Mouse (Mus musculus): ENCODE results near the gene Csnk2b.
"Not testable (repeated sequence)": the region's sequence is repeated elsewhere in the genome, so short reads cannot be mapped to it uniquely, and the experiment has no call there.

Csnk2b gene

DNA sequence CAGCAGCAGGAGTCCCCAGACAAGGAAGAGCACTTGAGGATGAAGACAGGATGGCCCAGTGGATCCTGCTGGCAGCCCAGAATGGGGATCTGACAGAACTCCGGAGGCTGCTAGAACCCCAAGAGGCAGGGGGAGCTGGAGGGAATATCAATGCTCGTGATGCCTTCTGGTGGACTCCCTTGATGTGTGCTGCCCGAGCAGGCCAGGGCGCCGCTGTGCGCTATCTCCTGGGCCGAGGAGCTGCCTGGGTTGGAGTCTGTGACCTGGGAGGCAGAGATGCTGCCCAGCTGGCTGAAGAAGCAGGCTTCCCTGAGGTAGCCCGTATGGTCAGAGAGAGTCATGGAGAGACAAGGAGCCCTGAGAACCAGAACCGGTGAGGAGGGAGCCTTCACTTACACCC is 1.4 kb upstream of the Csnk2b start:
- DNase-seq (ENCODE audit: extremely low read depth, insufficient read length, low spot score), result not testable (repeated sequence)

DNA sequence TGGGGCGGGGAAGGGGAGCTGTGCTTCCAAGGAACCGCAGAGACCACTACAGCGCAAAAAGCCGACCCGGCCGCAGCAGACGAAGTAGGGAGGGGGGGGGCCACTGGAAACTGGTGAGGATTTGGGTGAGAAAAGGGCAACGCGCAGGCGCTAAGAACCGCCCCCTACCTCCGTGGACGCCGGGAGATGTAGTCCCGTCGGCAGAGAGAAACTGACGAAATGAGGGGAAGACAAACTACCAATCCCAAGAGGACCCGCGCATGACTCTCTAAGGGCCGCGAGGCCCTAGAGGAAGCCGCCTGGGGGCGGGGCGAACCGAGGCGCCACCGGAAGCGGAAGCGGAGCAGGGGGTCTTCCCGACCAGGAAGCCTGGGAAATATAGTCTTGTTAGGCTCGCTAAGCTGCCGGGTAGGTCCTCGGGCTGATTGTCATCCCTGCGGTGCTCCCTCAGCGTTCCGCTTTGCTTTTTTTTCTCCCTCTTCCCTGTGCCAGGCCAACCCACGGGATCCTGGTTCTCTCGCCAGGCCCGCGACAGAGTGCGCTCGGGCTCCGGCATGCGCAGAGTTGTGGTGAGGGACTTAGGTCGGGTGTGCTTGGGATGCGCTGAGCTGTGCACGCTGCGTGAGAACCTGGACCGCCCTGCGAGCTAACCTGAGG is 582 bp downstream of the Csnk2b start, which contains the start of gene Gpank1:
TSS of gene Gpank1 (plus strand) at position 313 of the 657 bp plus-strand sequence.
- peak; percentile 100 for DNase-seq (ENCODE audit: extremely low read depth, insufficient read length, low spot score)

DNA sequence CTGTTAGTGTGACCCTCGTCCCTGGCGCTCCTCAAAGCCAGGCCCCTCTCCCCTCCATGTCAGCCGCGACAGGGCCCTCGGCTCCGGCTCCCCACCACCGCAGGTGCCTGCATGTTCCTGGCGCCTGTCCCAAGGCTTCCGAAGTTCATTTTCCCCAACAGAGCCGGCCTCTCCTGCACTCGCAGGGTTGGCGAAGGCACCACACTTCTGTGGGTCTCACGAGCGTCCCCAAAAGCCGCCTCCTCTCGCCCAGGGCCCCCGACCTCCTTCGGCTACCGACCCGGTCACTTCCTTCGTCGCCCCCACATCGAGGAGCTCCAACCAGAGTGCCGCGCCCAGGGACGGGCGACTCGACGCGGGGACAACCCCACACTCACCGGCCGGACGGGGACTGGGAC is 1.1 kb downstream of the Csnk2b start:
- DNase-seq (ENCODE audit: extremely low read depth, insufficient read length, low spot score), result no peak

DNA sequence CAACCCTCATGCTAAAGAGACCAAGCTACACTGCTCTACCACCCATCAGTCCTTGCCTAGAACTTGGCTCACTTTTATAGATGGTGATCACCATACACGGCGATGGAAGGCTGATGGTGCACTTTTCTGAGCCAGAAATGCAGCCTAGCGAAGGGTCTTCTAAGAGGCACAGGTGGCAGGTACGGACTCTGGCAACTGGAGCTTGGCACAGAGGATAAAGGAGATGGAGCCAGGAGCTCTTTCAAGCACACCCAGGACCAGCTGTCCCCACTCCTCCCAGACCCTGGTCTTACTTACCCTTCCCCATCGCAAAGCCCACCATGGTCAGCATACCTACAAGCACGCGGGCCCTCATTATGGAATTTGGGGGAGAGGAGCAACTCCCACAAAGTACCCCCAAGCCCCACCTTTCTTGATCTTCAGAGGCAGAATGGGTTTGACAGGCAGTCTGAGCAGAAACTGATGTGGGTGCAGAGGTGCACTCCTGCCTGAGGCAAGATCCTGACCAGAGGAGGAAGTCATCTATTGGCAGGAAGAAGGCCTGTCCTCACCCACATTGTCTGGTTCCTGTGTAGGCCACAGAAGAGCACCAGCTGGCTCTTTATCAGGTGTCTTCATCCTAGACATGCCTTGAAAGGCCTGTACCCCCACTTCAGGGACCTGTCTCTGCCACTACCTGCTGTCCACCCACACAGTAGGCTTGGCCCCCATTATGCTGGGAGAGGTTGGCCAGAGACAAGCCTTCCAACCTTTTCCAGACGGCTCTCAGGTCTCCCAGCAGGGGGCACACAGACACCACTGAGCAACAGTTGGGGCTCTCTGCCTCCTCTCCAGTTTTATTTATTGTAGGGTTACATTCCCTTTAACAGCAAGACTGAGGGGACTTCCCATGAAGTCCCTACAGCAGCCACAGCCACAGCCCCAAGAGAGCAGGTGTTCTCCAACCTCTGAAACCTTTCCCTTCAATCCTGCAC is 6.5 kb downstream of the Csnk2b start, which contains the start of gene Ly6g5b:
TSS of gene Ly6g5b (minus strand) at position 383 of the 974 bp plus-strand sequence.
- DNase-seq (ENCODE audit: extremely low read depth, insufficient read length, low spot score), result no peak

DNA sequence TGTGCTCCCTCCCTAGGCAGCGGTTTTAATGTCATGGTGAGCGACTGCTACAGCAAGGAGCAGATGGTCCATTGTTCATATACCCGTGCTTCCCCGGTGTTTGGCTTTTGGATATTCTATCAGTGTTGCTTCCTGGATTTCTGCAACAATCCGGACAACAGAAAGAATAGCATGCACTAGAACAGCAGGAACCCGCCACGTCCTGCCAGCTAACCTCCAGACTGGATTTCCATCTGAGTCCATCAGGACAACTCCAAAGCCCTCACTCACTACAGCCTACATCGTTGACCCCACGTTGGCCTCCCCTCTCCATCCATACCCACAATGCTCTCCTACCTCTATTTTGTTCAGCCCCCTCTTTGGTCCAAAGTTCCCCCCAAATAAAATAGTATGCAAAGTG is 10.1 kb downstream of the Csnk2b start:
- no peak for DNase-seq (ENCODE audit: extremely low read depth, insufficient read length, low spot score)

DNA sequence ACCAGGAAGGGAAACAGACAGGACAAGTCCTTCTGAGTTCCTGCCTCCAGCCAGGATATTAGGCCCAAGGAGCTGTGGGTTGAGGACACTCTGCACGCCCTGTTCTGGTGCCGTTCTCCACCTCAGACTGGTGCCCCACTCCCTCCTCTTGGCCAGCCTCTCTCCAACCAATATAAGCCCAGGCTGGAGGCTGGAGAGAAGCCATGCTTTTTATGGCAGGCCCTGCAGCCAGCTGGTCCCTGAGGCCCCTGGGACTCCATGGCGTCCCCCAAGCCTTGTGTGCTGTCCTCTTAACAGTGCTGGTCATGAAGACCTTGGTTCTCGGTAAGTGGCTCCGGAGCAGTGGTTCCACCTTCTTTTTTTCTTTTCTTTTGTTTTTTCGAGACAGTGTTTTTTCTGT is 13.8 kb downstream of the Csnk2b start, which contains the start of gene Ly6g5c:
TSS of gene Ly6g5c (plus strand) at position 183 of the 400 bp plus-strand sequence.
- DNase-seq (ENCODE audit: extremely low read depth, insufficient read length, low spot score), result no peak

DNA sequence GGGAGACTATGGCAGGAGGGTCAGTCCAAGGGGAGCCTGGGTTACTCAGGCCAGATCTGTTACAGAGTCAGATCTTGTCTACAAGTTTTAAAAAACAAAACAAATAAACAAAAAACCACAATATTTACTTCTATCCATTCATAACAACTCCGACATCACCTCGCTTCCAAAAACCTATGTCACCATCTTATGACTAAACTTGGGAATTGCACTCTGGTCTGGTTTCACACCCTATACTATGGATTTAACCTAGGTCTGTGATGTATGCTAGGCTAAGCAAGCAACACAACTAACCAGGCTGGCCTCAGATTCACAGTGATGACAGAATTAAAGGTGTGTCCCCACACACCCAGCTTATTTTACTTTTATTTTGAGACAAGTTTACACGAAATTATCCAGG is 15.3 kb downstream of the Csnk2b start:
- no peak for DNase-seq (ENCODE audit: extremely low read depth, insufficient read length, low spot score)

DNA sequence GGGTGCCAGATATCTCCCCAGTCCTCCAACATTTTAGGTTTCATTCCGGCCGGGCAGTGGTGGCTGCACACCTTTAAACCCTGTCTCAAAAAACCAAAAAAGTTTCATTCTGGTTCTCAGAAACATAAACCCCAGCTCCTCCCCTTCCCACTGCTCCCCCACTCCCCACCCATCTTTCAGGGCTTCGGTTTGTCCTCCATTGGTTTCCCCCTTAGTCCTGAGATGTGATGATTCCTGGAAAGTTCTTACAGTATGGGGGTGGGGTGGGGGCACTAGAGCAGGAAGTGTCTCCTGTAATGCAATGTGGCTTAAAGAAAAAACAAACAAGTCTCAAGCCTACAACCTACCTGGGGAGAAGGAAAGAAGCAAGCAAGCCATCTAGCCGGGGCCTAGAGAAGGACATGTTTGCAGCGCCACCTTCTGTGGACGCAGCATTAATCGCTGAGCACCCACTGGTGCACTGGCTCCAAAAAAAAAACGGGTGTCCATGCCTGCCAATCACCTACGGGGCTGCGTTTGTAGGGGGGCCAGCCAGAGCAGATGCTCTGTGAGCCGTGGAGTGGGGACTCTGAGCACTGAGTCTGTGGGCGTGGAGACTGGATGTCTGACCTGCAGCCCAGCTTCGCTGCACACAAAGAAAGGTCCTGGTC is 16.0 kb downstream of the Csnk2b start:
- no peak for DNase-seq (ENCODE audit: extremely low read depth, insufficient read length, low spot score)

DNA sequence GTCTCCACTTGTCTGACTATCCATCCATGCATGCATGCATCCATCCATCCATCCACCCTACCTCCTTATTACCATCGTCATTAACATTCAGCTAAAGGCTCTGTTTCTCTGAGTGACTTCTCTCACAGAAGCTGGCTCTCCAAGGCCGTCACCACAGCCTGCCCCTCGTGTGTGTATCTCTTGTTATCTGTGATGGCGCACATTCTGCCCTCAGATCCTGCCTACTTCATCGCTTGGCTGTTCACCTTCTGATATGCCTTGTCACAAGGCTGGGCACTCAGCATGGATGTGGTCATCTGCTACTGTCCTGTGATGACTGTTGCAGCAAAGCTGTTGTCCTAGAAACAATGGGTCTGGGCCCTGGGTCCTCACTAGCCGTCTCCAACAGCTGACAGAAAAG is 17.1 kb downstream of the Csnk2b start:
- DNase-seq (ENCODE audit: extremely low read depth, insufficient read length, low spot score), result no peak

DNA sequence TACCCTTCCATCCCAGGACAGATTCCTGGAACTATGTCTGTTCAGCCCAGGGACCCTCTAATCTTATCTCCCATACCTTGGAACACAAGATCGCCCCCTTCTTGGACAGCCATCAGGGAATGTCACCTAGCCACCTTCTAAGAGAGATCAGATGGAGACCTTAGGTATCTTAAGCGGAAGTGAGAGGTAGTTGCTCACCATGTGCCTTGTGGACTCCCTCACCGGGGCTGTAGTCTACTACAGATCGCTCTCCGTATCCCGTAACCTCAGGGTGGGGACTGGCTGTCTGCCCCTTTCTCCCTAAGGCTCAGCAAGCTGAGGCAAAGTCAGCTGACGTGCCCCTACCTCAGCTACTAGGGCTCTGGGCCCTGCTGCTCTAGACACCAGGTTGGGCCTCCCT is 17.8 kb downstream of the Csnk2b start:
- DNase-seq (ENCODE audit: extremely low read depth, insufficient read length, low spot score), result no peak

DNA sequence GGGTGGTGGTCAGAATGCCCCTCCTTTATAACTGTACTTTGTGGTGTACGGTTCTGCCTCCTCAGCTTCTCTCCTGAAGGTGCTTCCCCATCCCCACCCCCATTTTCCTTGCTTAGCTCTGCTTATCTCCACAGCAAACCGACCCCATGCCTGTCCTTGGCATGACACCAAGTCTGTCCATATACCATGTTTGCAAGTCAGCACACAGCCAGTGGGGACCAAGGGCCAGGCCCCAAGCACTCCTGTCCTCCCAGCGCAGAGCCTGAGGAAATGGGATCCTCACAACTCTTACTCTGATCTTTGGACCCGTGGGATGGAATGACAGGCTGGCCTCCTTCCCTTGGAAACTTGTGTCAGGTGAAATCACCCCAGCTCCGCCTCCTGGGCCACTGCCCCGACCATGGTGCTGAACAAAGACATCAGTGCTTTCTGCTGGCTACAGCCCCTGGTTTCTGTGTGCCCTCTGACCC is 18.6 kb downstream of the Csnk2b start:
- DNase-seq (ENCODE audit: extremely low read depth, insufficient read length, low spot score), result no peak

DNA sequence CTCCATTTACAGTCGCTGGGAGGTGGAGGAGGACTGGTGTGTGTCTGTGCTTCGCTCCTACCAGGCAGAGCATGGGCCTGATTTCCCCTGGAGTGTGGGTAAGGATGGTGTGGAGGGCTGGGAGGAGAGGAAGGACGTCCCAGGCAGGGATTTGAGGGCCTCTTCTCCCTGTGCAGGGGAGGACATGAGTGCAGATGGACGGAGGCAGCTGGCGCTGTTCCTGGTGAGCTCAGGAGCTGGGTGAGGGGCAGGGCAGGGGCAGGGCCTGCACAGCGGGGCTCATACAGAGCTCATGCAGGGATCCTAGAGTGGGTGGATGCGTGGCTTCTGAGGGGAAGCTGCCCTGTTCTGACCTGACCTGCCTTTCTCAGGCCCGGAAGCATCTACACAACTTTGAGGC is 19.6 kb downstream of the Csnk2b start:
- no peak for DNase-seq (ENCODE audit: extremely low read depth, insufficient read length, low spot score)

DNA sequence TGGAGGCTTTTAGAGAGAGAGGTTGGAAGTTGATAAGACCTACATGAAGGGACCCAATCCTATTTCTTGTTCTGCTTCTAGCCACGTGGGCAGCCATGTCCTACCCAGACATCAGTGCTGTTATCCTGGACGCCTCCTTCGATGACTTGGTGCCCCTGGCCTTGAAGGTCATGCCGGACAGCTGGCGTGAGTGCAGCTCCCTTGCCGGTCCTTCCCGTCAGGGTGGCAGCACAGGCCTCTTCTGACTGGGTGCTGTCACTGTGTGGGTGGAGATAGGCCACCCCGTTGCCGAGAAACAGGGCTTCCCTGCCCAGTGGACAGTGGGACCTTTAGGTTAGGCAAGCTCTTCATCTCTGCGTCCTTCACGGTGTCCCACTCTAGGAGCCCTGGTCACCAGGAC is 20.7 kb downstream of the Csnk2b start:
- DNase-seq (ENCODE audit: extremely low read depth, insufficient read length, low spot score), result no peak

DNA sequence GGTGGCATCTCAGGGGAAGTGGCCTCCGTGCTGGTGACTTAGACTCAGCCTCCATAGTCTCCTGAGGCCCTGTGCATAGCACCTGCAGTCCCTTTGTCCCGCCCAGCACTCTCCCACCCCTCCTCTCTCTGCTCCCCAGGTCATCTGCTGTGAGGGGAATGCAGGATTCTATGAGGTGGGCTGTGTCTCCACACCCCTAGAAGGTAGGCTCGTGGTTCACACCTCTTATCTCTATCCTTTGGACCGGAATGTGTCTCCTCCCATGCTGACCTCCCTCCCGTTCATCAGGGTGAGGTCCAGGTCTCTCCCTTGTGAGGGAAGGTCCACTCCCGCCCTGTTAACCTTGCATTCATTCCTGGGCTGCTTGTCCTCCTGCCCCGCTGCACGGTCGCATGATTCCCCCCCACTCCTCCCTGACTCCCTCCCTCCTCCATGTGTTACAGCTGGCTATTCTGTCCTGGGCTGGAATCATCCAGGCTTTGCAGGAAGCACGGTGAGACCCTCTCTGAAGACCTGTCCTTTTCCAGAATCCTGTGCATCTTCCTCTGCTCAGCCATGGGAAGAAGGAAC is 21.6 kb downstream of the Csnk2b start:
- no peak for DNase-seq (ENCODE audit: extremely low read depth, insufficient read length, low spot score)

DNA sequence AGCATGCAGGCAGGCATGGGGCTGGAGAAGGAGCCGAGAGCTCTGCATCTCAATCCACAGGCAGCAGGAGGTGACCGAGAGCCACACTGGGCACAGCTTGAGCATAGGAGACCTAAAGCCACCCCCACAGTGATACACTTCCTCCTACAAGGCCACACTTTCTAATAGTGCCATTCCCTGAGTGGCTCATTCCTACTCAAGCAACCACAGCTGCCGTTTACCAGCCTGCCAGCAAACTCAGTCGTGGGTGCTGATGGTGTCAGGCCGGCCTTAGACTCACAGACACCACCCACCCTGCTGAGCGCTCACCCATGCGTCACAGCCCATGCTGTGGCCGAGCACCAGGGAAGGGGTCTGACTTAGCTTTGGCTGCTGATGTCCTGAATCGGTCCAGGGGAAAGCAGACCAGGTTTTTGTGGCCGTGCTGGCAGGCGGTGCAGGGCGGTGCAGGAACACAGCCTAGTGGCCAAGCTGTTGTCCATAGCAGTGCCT is 24.6 kb downstream of the Csnk2b start:
- DNase-seq (ENCODE audit: extremely low read depth, insufficient read length, low spot score), result no peak

DNA sequence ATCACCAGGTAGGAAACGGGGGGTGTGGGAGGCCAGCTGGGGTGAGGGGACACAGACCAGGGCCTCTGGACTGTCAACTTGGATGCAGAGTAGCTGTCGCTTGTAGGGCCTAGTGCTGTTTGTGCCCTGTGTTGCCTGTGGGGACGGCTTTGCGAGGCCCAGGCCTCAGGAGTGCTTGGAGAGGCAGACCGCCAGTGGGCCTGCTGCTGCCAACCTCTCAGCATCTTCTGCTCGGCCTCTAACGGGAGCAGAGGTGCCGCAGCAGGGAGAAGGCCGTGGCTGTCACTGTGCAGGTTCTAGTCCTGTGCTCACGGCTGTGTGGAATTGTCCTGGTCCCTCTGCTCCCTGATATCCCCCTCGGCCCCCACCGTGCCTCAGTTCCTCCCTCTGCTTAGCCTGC is 25.3 kb downstream of the Csnk2b start:
- DNase-seq (ENCODE audit: extremely low read depth, insufficient read length, low spot score), result no peak

DNA sequence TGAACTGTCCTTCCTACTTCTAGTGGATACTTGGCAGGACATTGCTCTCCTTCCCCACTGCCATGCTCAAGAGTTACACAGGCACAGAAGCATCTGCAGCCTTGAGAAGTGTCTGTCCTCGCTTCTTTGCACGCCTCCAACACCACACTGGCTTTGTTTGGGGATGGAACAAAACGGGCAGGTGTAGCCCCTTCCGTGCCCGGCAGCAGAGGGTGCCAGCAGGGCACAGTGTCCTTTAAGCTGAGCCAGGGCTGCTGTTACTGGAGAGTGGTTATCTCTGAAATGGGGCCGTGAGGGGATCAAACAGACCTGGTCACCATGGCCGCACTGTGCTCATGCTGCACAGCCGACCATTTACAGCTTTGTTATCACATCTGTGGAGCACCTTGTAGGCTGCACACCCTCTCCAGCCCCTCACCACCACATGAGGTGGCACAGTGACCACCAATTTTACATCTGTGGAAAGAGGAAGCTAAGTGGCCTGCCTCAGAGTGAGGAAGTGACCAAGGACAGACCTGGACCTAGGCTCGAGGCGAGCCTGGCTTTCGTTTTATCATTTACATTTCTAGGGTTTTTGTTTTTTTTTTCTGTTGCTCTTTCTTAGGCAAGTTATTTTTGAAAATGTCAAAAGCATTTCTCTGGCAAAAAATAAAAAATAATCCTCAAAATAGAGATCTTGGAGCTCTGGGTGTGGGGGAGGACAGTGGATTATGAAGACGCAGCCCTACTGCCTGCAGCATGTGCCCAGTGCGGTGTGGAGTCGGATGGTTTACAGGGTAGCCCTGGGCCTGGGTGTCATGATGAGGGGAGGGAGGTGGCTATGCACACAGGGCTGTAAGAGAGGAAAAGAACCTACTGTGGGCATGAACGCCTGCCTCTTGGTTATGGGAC is 27.1 kb downstream of the Csnk2b start:
- DNase-seq (ENCODE audit: extremely low read depth, insufficient read length, low spot score), result no peak

DNA sequence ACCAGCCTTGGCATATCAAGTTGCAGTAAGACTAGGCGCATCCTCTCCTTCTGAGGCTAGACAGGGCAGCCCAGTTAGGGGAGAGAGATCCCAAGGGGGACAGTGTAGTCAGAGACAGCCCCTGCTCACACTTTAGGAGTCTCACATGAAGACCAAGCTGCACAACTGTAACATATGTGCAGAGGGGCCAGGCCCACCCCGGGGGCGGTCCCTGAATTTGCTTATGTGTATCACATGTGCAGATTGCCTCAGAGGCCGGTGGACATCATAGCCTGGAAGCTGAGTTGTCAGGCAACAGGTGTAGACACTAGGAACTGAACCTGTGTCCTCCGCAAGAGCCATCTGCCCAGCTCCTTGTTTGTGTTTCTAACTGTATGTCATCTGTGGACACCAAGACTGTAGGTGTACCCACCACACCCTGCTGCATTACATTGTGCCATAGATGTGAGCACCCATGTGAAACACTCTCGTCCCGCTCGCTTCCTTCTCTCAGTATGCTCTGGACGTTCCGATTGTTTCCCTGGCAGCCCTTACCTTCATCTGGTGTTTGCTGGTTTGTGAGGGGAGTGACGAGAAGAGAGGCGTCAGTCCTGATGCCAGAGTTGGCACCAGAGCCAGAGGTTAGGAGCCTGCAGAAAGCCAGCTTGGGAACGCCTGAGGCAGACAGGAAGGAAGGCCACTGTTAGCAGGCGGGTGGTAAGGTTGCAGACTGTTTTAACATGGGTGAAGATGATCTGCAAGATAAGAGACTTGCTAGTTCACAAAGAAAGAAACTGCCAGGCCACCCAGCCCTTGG is 29.3 kb downstream of the Csnk2b start:
- DNase-seq (ENCODE audit: extremely low read depth, insufficient read length, low spot score), result no peak

Data from 3134 (cell line).